Mouse (Mus musculus): ENCODE data around the gene Nr1h4. TPM values are rescaled to one million over a fixed set of nuclear protein-coding genes. Genes with fewer than 3 reads are reported as not detected.
"Not testable (repeated sequence)": the region's sequence is repeated elsewhere in the genome, so short reads cannot be mapped to it uniquely, and the experiment has no call there.

Nr1h4 gene
- polyA plus RNA-seq, 1 experiment from 2014 or later, result not detected

DNA sequence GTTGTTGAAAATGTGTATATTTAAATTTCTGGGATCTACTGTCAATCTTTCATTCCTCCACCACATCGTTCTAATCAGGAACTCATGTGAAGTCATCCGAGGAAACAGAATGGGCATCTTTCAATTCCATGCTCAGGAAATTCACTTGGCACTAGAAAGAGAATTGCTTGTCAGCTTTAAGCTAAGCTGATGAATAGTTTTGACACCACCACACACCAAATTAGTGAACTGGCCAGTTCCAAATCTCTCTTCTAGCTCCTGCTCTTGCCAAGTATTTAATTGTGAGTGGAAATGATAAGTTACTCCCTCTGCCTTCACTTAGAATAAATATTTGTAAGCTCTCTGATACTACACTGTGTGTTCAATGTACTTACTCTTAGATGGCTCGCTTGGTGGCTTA is 26.0 kb upstream of the Nr1h4 start:
- no peak for ATAC-seq (ENCODE audit: insufficient number of reproducible peaks, low FRiP score, low TSS enrichment, low read depth)
- no peak overlapping the region for H3K9ac ChIP-seq (ENCODE audit: low read length)
- no peaks in the 10 kb centered on the region for H3K4me1 ChIP-seq (ENCODE audit: control insufficient read depth, insufficient read depth, low read length)
- no peak overlapping the region for H3K4me3 ChIP-seq (ENCODE audit: low read depth, low read length)
- no peaks in the 10 kb centered on the region for H3K36me3 ChIP-seq (ENCODE audit: control insufficient read depth, insufficient read depth, low read length)
- H3K27ac ChIP-seq (replicated peaks; ENCODE audit: low read depth, low read length), result no peak overlapping the region
- no peak overlapping the region for H3K4me2 ChIP-seq (ENCODE audit: low read depth, severe bottlenecking)
- WGBS, result 84% methylated on average over 3 of the region's 3 CpGs
- DNase-seq (ENCODE audit: low spot score), result no peak
- H3K9me3 ChIP-seq (ENCODE audit: control insufficient read depth, low read length), result no peaks in the 10 kb centered on the region
- no peaks in the 10 kb centered on the region for H3K27me3 ChIP-seq (ENCODE audit: control insufficient read depth, insufficient read depth, low read length)

DNA sequence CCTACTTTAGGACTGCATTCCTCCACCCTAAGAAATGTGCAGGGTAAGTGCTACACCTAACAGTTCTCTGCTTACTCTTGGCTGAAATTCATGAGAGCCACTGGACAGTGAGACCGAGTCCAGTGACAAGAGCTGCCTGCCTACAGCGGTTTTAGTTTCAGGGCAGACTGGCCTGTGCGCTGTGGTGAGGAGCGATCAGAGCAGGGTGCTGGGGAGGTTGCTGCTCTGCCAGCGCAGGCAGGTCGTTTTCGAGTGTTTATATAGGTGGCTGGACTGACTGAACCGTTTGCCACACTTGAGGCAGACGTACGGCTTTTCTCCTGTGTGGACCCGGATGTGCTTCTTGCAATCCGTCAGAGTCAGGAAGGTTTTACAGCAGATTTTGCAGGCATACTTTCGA is 21.5 kb upstream of the Nr1h4 start:
- not testable (repeated sequence) for H3K36me3 ChIP-seq (ENCODE audit: control insufficient read depth, insufficient read depth, low read length); H3K9ac ChIP-seq (ENCODE audit: low read length); H3K9me3 ChIP-seq (ENCODE audit: control insufficient read depth, low read length); DNase-seq (ENCODE audit: low spot score); H3K27ac ChIP-seq (replicated peaks; ENCODE audit: low read depth, low read length); ATAC-seq (ENCODE audit: insufficient number of reproducible peaks, low FRiP score, low TSS enrichment, low read depth); H3K4me2 ChIP-seq (ENCODE audit: low read depth, severe bottlenecking); H3K4me1 ChIP-seq (ENCODE audit: control insufficient read depth, insufficient read depth, low read length); H3K27me3 ChIP-seq (ENCODE audit: control insufficient read depth, insufficient read depth, low read length); H3K4me3 ChIP-seq (ENCODE audit: low read depth, low read length)
- 86% methylated on average over 13 of the region's 13 CpGs for WGBS

DNA sequence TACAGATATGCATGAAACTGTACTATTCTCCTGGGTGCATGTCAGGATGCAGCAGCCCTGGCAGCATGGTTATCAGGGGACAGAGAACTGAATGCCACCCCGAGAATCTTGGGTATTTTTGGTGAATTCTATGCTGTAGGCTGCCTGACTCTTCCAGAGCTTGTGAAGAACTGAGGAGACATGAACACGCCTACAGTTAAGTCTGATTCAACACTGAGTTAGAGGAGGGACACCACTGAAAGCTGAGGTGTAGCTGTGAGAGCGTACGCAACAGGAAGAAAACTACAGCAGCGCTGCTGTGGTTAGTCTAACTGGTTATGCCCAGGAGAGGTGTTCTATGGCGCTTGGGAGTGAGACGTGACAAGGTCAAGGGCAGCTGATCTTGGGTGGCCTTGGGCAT is 20.5 kb upstream of the Nr1h4 start:
- H3K36me3 ChIP-seq (ENCODE audit: control insufficient read depth, insufficient read depth, low read length); ATAC-seq (ENCODE audit: insufficient number of reproducible peaks, low FRiP score, low TSS enrichment, low read depth); H3K9ac ChIP-seq (ENCODE audit: low read length); H3K4me3 ChIP-seq (ENCODE audit: low read depth, low read length); H3K4me1 ChIP-seq (ENCODE audit: control insufficient read depth, insufficient read depth, low read length); H3K9me3 ChIP-seq (ENCODE audit: control insufficient read depth, low read length); H3K4me2 ChIP-seq (ENCODE audit: low read depth, severe bottlenecking); H3K27me3 ChIP-seq (ENCODE audit: control insufficient read depth, insufficient read depth, low read length); H3K27ac ChIP-seq (replicated peaks; ENCODE audit: low read depth, low read length); DNase-seq (ENCODE audit: low spot score): not testable (repeated sequence)
- WGBS, result 90% methylated on average over 7 of the region's 7 CpGs

- no peaks in the 10 kb centered on the region for H3K27me3 ChIP-seq (ENCODE audit: control insufficient read depth, insufficient read depth, low read length)
- no peak overlapping the region for H3K9ac ChIP-seq (ENCODE audit: low read length)
- no peaks in the 10 kb centered on the region for H3K4me1 ChIP-seq (ENCODE audit: control insufficient read depth, insufficient read depth, low read length)
- no peak for DNase-seq (ENCODE audit: low spot score)
- H3K4me3 ChIP-seq (ENCODE audit: low read depth, low read length), result no peak overlapping the region
- H3K27ac ChIP-seq (replicated peaks; ENCODE audit: low read depth, low read length), result no peak overlapping the region
- no peak overlapping the region for H3K4me2 ChIP-seq (ENCODE audit: low read depth, severe bottlenecking)
- no peaks in the 10 kb centered on the region for H3K36me3 ChIP-seq (ENCODE audit: control insufficient read depth, insufficient read depth, low read length)
- no peak for ATAC-seq (ENCODE audit: insufficient number of reproducible peaks, low FRiP score, low TSS enrichment, low read depth)
- 81% methylated on average over 5 of the region's 5 CpGs for WGBS
- no peaks in the 10 kb centered on the region for H3K9me3 ChIP-seq (ENCODE audit: control insufficient read depth, low read length)
These were observed 19.6 kb upstream of the Nr1h4 start for GRCm38 (mm10) chr10:89553015-89553414.

GRCm38 (mm10) chr10:89551657-89552056 is 18.3 kb upstream of the Nr1h4 start:
- ATAC-seq (ENCODE audit: insufficient number of reproducible peaks, low FRiP score, low TSS enrichment, low read depth), result no peak
- Histone ChIP-seq H3K4me3 (ENCODE audit: low read depth, low read length) (no peak overlapping the region), H3K9ac (ENCODE audit: low read length) (no peak overlapping the region), H3K27ac (replicated peaks; ENCODE audit: low read depth, low read length) (no peak overlapping the region), H3K9me3 (ENCODE audit: control insufficient read depth, low read length) (no peaks in the 10 kb centered on the region), H3K27me3 (ENCODE audit: control insufficient read depth, insufficient read depth, low read length) (no peaks in the 10 kb centered on the region), H3K4me2 (ENCODE audit: low read depth, severe bottlenecking) (no peak overlapping the region), H3K36me3 (ENCODE audit: control insufficient read depth, insufficient read depth, low read length) (no peaks in the 10 kb centered on the region), H3K4me1 (ENCODE audit: control insufficient read depth, insufficient read depth, low read length) (no peaks in the 10 kb centered on the region)
- DNase-seq (ENCODE audit: low spot score), result no peak
- WGBS, result 93% methylated on average over 4 of the region's 4 CpGs

DNA sequence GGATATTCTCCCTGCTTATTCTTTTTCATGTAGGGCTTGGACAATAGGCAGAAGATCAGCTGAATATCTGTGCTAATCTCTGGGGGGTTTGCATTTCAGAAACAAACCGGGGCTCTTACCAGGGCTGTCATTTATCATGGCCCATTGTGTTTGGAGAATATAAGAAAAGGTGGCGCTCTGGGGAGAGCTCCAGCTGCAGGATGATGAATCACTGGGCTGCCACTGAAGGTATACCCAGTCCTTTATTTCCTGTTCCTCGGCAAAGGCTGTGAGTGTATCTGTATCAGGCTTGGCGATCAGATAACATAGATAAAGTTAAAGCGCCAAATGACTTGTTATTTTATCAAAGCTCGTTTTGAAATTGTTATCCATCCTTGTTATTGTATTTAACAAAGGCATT is 14.6 kb upstream of the Nr1h4 start:
- no peak for DNase-seq (ENCODE audit: low spot score)
- WGBS, result 63% methylated on average over 6 of the region's 6 CpGs
- ATAC-seq (ENCODE audit: insufficient number of reproducible peaks, low FRiP score, low TSS enrichment, low read depth), result no peak
- no peaks in the 10 kb centered on the region for H3K9me3 ChIP-seq (ENCODE audit: control insufficient read depth, low read length)
- H3K4me2 ChIP-seq (ENCODE audit: low read depth, severe bottlenecking), result no peak overlapping the region
- H3K27ac ChIP-seq (replicated peaks; ENCODE audit: low read depth, low read length), result no peak overlapping the region
- no peaks in the 10 kb centered on the region for H3K4me1 ChIP-seq (ENCODE audit: control insufficient read depth, insufficient read depth, low read length)
- H3K27me3 ChIP-seq (ENCODE audit: control insufficient read depth, insufficient read depth, low read length), result no peaks in the 10 kb centered on the region
- no peak overlapping the region for H3K4me3 ChIP-seq (ENCODE audit: low read depth, low read length)
- no peak overlapping the region for H3K9ac ChIP-seq (ENCODE audit: low read length)
- no peaks in the 10 kb centered on the region for H3K36me3 ChIP-seq (ENCODE audit: control insufficient read depth, insufficient read depth, low read length)

DNA sequence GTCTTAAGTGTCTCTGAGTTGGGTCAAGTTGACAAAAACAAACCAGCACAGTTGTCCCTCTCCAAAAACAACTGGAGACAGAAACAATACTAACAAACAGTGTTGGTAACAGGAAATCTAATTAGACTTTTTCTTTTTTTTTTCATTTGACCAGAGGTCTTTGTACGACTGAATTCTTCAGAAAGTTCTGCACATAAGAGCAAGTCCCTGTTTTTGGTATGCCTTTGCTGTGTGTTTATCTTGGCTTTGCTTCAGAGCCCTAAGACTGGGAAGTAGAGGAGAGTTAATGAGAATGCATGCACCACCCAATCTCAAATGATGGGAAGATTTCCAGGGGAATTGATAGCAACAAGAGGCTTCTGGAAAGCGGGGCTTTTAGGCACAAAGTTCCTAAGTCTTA is 13.6 kb upstream of the Nr1h4 start:
- ATAC-seq (ENCODE audit: insufficient number of reproducible peaks, low FRiP score, low TSS enrichment, low read depth) (no peak), DNase-seq (ENCODE audit: low spot score) (no peak)
- H3K4me3 ChIP-seq (ENCODE audit: low read depth, low read length), result no peak overlapping the region
- H3K4me1 ChIP-seq (ENCODE audit: control insufficient read depth, insufficient read depth, low read length), result no peaks in the 10 kb centered on the region
- no peaks in the 10 kb centered on the region for H3K9me3 ChIP-seq (ENCODE audit: control insufficient read depth, low read length)
- no peak overlapping the region for H3K4me2 ChIP-seq (ENCODE audit: low read depth, severe bottlenecking)
- H3K27ac ChIP-seq (replicated peaks; ENCODE audit: low read depth, low read length), result no peak overlapping the region
- H3K9ac ChIP-seq (ENCODE audit: low read length), result no peak overlapping the region
- H3K27me3 ChIP-seq (ENCODE audit: control insufficient read depth, insufficient read depth, low read length), result no peaks in the 10 kb centered on the region
- 85% methylated on average over 2 of the region's 2 CpGs for WGBS
- H3K36me3 ChIP-seq (ENCODE audit: control insufficient read depth, insufficient read depth, low read length), result no peaks in the 10 kb centered on the region

DNA sequence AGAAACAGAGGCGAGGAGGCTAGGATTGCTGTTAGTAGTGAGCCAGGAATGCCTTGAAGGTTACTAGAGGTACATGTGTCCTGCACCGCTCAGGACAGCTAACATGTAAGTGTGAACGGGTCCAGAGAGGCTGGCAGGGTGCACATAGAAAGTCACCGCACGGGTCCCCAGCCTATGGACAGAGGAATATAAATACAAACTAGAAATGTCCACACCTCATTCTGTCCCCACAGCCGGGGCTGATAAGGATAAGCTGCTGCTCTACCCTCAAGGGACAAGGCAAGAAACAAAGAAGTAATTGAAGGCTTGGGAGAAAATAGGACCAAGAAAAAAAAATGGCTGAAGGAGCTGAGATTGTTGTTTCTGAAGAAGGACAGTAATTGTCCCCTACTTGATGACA is 10.5 kb upstream of the Nr1h4 start:
- H3K27ac ChIP-seq (replicated peaks; ENCODE audit: low read depth, low read length), result no peak overlapping the region
- no peaks in the 10 kb centered on the region for H3K9me3 ChIP-seq (ENCODE audit: control insufficient read depth, low read length)
- H3K4me1 ChIP-seq (ENCODE audit: control insufficient read depth, insufficient read depth, low read length), result no peaks in the 10 kb centered on the region
- H3K4me2 ChIP-seq (ENCODE audit: low read depth, severe bottlenecking), result no peak overlapping the region
- no peak for DNase-seq (ENCODE audit: low spot score)
- no peak overlapping the region for H3K9ac ChIP-seq (ENCODE audit: low read length)
- H3K27me3 ChIP-seq (ENCODE audit: control insufficient read depth, insufficient read depth, low read length), result no peaks in the 10 kb centered on the region
- 82% methylated on average over 6 of the region's 6 CpGs for WGBS
- ATAC-seq (ENCODE audit: insufficient number of reproducible peaks, low FRiP score, low TSS enrichment, low read depth), result no peak
- no peaks in the 10 kb centered on the region for H3K36me3 ChIP-seq (ENCODE audit: control insufficient read depth, insufficient read depth, low read length)
- no peak overlapping the region for H3K4me3 ChIP-seq (ENCODE audit: low read depth, low read length)

GRCm38 (mm10) chr10:89542321-89542720 is 8.9 kb upstream of the Nr1h4 start:
- H3K9me3 ChIP-seq (ENCODE audit: control insufficient read depth, low read length), result no peaks in the 10 kb centered on the region
- no peaks in the 10 kb centered on the region for H3K4me1 ChIP-seq (ENCODE audit: control insufficient read depth, insufficient read depth, low read length)
- DNase-seq (ENCODE audit: low spot score) (no peak), ATAC-seq (ENCODE audit: insufficient number of reproducible peaks, low FRiP score, low TSS enrichment, low read depth) (no peak)
- no peak overlapping the region for H3K4me3 ChIP-seq (ENCODE audit: low read depth, low read length)
- no peak overlapping the region for H3K27ac ChIP-seq (replicated peaks; ENCODE audit: low read depth, low read length)
- no peak overlapping the region for H3K4me2 ChIP-seq (ENCODE audit: low read depth, severe bottlenecking)
- H3K9ac ChIP-seq (ENCODE audit: low read length), result no peak overlapping the region
- 86% methylated on average over 3 of the region's 3 CpGs for WGBS
- H3K27me3 ChIP-seq (ENCODE audit: control insufficient read depth, insufficient read depth, low read length), result no peaks in the 10 kb centered on the region
- no peaks in the 10 kb centered on the region for H3K36me3 ChIP-seq (ENCODE audit: control insufficient read depth, insufficient read depth, low read length)
